Mouse (Mus musculus): Measurements from ENCODE around the gene Bmp8b. TPM values are rescaled to one million over a fixed set of nuclear protein-coding genes. Genes with fewer than 3 reads are reported as not detected.
A peak's percentile ranks its signal among the peaks of the same experiment; 100 is the strongest.
"Not testable (repeated sequence)": the region's sequence is repeated elsewhere in the genome, so short reads cannot be mapped to it uniquely, and the experiment has no call there.

Gene Bmp8b
- polyA plus RNA-seq, 1 experiment from 2014 or later, result 0.34 TPM

DNA sequence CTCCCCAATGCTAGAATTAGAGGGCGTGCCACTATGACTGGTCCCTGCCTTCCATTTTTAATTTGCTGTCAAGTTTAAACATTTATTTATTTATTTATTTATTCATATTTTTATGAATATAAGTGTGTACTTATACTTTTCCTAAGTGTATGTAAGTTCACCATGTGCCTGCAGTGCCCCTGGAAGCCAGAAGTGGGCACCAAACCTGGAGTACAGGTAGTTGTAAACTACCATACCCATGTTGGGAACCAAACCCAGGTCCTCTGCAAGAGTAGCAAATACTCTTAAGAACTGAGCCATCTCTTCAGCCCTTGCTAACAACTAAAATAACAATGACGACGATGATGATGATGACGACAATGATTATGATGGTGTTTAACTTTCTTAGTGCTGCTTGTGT is 47.0 kb downstream of the Bmp8b start:
- ATAC-seq (replicated peaks; ENCODE audit: low FRiP score, low read depth), result no peak
- no peak overlapping the region for H3K4me3 ChIP-seq (replicated peaks; ENCODE audit: low read depth, low read length)
- WGBS, result 82% methylated on average over 4 of the region's 4 CpGs

GRCm38 (mm10) chr4:123152976-123153375 is 48.0 kb downstream of the Bmp8b start:
- Histone ChIP-seq H3K4me3 (replicated peaks; ENCODE audit: low read depth, low read length) (no peak overlapping the region), H3K27ac (no peak overlapping the region), H3K36me3 (ENCODE audit: insufficient read depth, low read length) (no peaks in the 10 kb centered on the region), H3K4me1 (replicated peaks; ENCODE audit: insufficient read depth, low read length) (no peaks in the 10 kb centered on the region), H3K9me3 (replicated peaks; ENCODE audit: low read length) (no peaks in the 10 kb centered on the region), H3K9ac (ENCODE audit: low read depth, low read length) (no peak overlapping the region), H3K4me2 (ENCODE audit: low read length) (no peak overlapping the region), H3K27me3 (ENCODE audit: insufficient read depth, low read length) (no peaks in the 10 kb centered on the region)
- ATAC-seq (replicated peaks; ENCODE audit: low FRiP score, low read depth) (no peak), DNase-seq (ENCODE audit: low spot score) (no peak)
- WGBS, result 53% methylated on average over 5 of the region's 5 CpGs
- no peak for TF ChIP-seq CTCF (IDR thresholded peaks at IDR 0.05; ENCODE audit: low read depth)

More for the DNA sequence above, 47.0 kb downstream of the Bmp8b start:
- Histone ChIP-seq H3K27ac (no peak overlapping the region), H3K36me3 (ENCODE audit: insufficient read depth, low read length) (no peaks in the 10 kb centered on the region), H3K4me2 (ENCODE audit: low read length) (no peak overlapping the region), H3K9me3 (replicated peaks; ENCODE audit: low read length) (no peaks in the 10 kb centered on the region), H3K4me1 (replicated peaks; ENCODE audit: insufficient read depth, low read length) (no peaks in the 10 kb centered on the region), H3K9ac (ENCODE audit: low read depth, low read length) (no peak overlapping the region), H3K27me3 (ENCODE audit: insufficient read depth, low read length) (no peaks in the 10 kb centered on the region)
- no peak for DNase-seq (ENCODE audit: low spot score)
- peak; percentile 10; the same call in 1 of the 2 replicates for TF ChIP-seq CTCF (IDR thresholded peaks at IDR 0.05; ENCODE audit: low read depth)

- H3K27me3 ChIP-seq (ENCODE audit: insufficient read depth, low read length), result no peaks in the 10 kb centered on the region
- H3K9ac ChIP-seq (ENCODE audit: low read depth, low read length), result no peak overlapping the region
- H3K4me3 ChIP-seq (replicated peaks; ENCODE audit: low read depth, low read length), result no peak overlapping the region
- H3K9me3 ChIP-seq (replicated peaks; ENCODE audit: low read length), result no peaks in the 10 kb centered on the region
- no peaks in the 10 kb centered on the region for H3K4me1 ChIP-seq (replicated peaks; ENCODE audit: insufficient read depth, low read length)
- ATAC-seq (replicated peaks; ENCODE audit: low FRiP score, low read depth) (no peak), DNase-seq (ENCODE audit: low spot score) (peak; percentile 90)
- 20% methylated on average over 4 of the region's 4 CpGs for WGBS
- TF ChIP-seq CTCF (IDR thresholded peaks at IDR 0.05; ENCODE audit: low read depth), result peak; percentile 79
- H3K4me2 ChIP-seq (ENCODE audit: low read length), result no peak overlapping the region
- H3K36me3 ChIP-seq (ENCODE audit: insufficient read depth, low read length), result no peaks in the 10 kb centered on the region
- no peak overlapping the region for H3K27ac ChIP-seq
Observed at GRCm38 (mm10) chr4:123155004-123155403, 50.0 kb downstream of the Bmp8b start.

- H3K36me3 ChIP-seq (ENCODE audit: insufficient read depth, low read length), result no peaks in the 10 kb centered on the region
- H3K9ac ChIP-seq (ENCODE audit: low read depth, low read length), result no peak overlapping the region
- no peak overlapping the region for H3K27ac ChIP-seq
- no peaks in the 10 kb centered on the region for H3K9me3 ChIP-seq (replicated peaks; ENCODE audit: low read length)
- 54% methylated on average over 2 of the region's 2 CpGs for WGBS
- no peak for TF ChIP-seq CTCF (IDR thresholded peaks at IDR 0.05; ENCODE audit: low read depth)
- H3K27me3 ChIP-seq (ENCODE audit: insufficient read depth, low read length), result no peaks in the 10 kb centered on the region
- H3K4me1 ChIP-seq (replicated peaks; ENCODE audit: insufficient read depth, low read length), result no peaks in the 10 kb centered on the region
- ATAC-seq (replicated peaks; ENCODE audit: low FRiP score, low read depth), result no peak
- H3K4me2 ChIP-seq (ENCODE audit: low read length), result no peak overlapping the region
- DNase-seq (ENCODE audit: low spot score), result no peak
- no peak overlapping the region for H3K4me3 ChIP-seq (replicated peaks; ENCODE audit: low read depth, low read length)
Observed at GRCm38 (mm10) chr4:123155427-123155826, 50.5 kb downstream of the Bmp8b start.

DNA sequence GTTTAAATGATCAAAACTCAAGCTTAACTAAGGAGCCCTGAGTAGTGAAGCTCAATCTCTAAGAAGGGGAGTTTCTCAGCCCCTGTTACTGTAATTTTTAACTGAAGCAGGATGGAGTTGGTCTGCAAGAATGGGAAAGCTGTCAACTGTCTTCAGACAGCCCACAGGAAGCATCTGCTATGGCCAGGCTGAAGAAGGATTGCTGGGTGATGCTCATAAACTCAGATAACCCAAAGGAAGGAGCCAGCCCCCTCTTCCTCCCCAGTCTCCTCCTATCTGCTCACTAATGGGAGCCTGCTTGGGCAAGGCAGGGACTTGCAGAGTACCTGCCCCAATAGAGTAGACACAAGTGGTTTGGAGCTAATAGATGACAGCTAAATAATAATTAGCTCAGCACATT is 50.9 kb downstream of the Bmp8b start:
- H3K4me3 ChIP-seq (replicated peaks; ENCODE audit: low read depth, low read length), result no peak overlapping the region
- no peak for TF ChIP-seq CTCF (IDR thresholded peaks at IDR 0.05; ENCODE audit: low read depth)
- H3K9ac ChIP-seq (ENCODE audit: low read depth, low read length), result no peak overlapping the region
- no peak overlapping the region for H3K27ac ChIP-seq
- ATAC-seq (replicated peaks; ENCODE audit: low FRiP score, low read depth), result no peak
- no peaks in the 10 kb centered on the region for H3K4me1 ChIP-seq (replicated peaks; ENCODE audit: insufficient read depth, low read length)
- no peak for DNase-seq (ENCODE audit: low spot score)
- H3K27me3 ChIP-seq (ENCODE audit: insufficient read depth, low read length), result no peaks in the 10 kb centered on the region
- H3K9me3 ChIP-seq (replicated peaks; ENCODE audit: low read length), result no peaks in the 10 kb centered on the region
- H3K4me2 ChIP-seq (ENCODE audit: low read length), result no peak overlapping the region
- no peaks in the 10 kb centered on the region for H3K36me3 ChIP-seq (ENCODE audit: insufficient read depth, low read length)

DNA sequence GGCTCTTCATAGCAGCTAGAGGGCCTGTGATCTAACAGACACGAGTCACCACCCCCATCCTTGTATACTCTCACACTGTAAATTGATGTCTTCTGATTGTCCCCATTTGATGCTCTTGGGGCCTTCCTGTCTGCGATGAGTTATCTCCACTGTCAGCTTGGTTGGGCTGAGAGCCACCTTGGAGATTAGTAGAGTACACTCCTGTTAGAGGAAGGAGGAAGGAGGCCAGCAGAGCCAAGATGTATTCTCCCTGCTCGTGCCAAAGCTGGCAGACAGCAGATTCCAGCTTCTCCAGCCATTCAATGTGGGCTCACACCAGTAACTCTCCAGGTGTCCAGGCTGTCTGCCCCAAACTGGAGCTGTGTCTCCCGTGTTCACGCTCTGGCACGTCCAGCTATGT is 55.6 kb downstream of the Bmp8b start:
- Histone ChIP-seq H3K27me3 (ENCODE audit: insufficient read depth, low read length) (no peaks in the 10 kb centered on the region), H3K4me1 (replicated peaks; ENCODE audit: insufficient read depth, low read length) (no peaks in the 10 kb centered on the region), H3K4me2 (ENCODE audit: low read length) (no peak overlapping the region), H3K9me3 (replicated peaks; ENCODE audit: low read length) (no peaks in the 10 kb centered on the region), H3K9ac (ENCODE audit: low read depth, low read length) (no peak overlapping the region), H3K27ac (no peak overlapping the region), H3K4me3 (replicated peaks; ENCODE audit: low read depth, low read length) (no peak overlapping the region), H3K36me3 (ENCODE audit: insufficient read depth, low read length) (no peaks in the 10 kb centered on the region)
- no peak for ATAC-seq (replicated peaks; ENCODE audit: low FRiP score, low read depth)
- 83% methylated on average over 6 of the region's 6 CpGs for WGBS
- TF ChIP-seq CTCF (IDR thresholded peaks at IDR 0.05; ENCODE audit: low read depth), result no peak
- no peak for DNase-seq (ENCODE audit: low spot score)

DNA sequence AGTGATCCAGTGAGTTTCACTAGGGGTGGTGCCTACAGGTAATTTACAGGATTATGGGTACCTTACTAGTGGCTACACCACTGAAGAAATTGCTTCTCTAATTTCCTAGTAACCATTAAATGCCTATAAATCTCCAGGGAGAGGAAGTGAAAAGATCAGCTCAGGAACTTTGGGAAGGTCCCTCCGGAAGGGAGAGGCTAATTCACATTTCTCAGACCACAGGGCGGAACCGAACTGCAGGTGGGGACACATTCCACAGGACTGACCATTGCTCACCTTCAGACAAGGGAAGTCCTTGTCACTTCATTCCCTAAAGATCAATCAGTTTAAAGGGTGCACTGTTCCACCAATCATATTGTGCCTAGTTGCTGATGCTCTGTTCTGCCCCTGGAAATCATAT is 56.3 kb downstream of the Bmp8b start:
- H3K27ac ChIP-seq; H3K36me3 ChIP-seq (ENCODE audit: insufficient read depth, low read length); DNase-seq (ENCODE audit: low spot score); H3K27me3 ChIP-seq (ENCODE audit: insufficient read depth, low read length); H3K4me2 ChIP-seq (ENCODE audit: low read length); H3K9me3 ChIP-seq (replicated peaks; ENCODE audit: low read length); H3K9ac ChIP-seq (ENCODE audit: low read depth, low read length); ATAC-seq (replicated peaks; ENCODE audit: low FRiP score, low read depth); H3K4me1 ChIP-seq (replicated peaks; ENCODE audit: insufficient read depth, low read length); H3K4me3 ChIP-seq (replicated peaks; ENCODE audit: low read depth, low read length): not testable (repeated sequence)
- WGBS, result 42% methylated on average over 3 of the region's 3 CpGs

Measured in kidney, postnatal 0 days (tissue).